Mouse (Mus musculus) spleen, postnatal 36 days (tissue): Measurements from ENCODE around the gene Mt1.

Experiments
- DNase-seq, 2 experiments: peaks; one replicate each; pipeline ENCODE4 v3.0.0; 2022; ENCODE audit warnings: low spot score in 2 of 2, mixed read lengths in 1 of 2

Mt1 gene

GRCm38 (mm10) chr8:94205736-94206135 lies 26.9 kb downstream of the Mt1 start:
- DNase-seq, result peak in 1 of 2 experiments; percentile 31

- no peak for DNase-seq
These were observed 27.4 kb downstream of the Mt1 start for GRCm38 (mm10) chr8:94206256-94206655.

GRCm38 (mm10) chr8:94207491-94207890 lies 28.6 kb downstream of the Mt1 start:
- no peak for DNase-seq

- DNase-seq, result no peak
These were observed 30.8 kb downstream of the Mt1 start for GRCm38 (mm10) chr8:94209639-94210038.

GRCm38 (mm10) chr8:94210225-94210624 lies 31.3 kb downstream of the Mt1 start:
- DNase-seq, result no peak

- DNase-seq, result no peak
These were observed 34.9 kb downstream of the Mt1 start for GRCm38 (mm10) chr8:94213819-94214218.

- DNase-seq, result peak; percentile 94 to 96
These were observed 35.6 kb downstream of the Mt1 start, which contains the start of gene Nup93 for GRCm38 (mm10) chr8:94214252-94215173. TSS of gene Nup93 (plus strand) at chr8:94214564.

- DNase-seq, result no peak
These were observed 48.6 kb downstream of the Mt1 start for GRCm38 (mm10) chr8:94227381-94227939.
